Mouse (Mus musculus) liver, embryonic 12.5 days (tissue): Measurements from ENCODE around the gene Cep85l. TPM values are rescaled to one million over a fixed set of nuclear protein-coding genes. Genes with fewer than 3 reads are reported as not detected.

Source experiments
- ATAC-seq: fragments of 200-750 bp; cut with Nextera tagmentation; 2 replicates; pipeline ENCODE4 v1.8.0; 2017; ENCODE audit warnings: moderate number of reproducible peaks, mild to moderate bottlenecking, moderate library complexity
- H3K27ac ChIP-seq: fragments of 300-500 bp; sonication (generic); 2 replicates; pipeline ENCODE4 v1.5.1; 2016; ENCODE audit warnings: mild to moderate bottlenecking
- H3K27me3 ChIP-seq: fragments of 300-500 bp; sonication (generic); replicated peaks from 2 replicates; pipeline ENCODE4 v1.6.1; 2016; ENCODE audit warnings: mild to moderate bottlenecking, moderate library complexity
- H3K36me3 ChIP-seq: fragments of 300-500 bp; sonication (generic); 2 replicates; pipeline ENCODE4 v1.6.1; 2016; ENCODE audit warnings: mild to moderate bottlenecking, moderate library complexity
- H3K4me1 ChIP-seq: fragments of 300-500 bp; sonication (generic); 2 replicates; pipeline ENCODE4 v1.6.1; 2016
- H3K4me2 ChIP-seq: fragments of 300-500 bp; sonication (generic); 2 replicates; pipeline ENCODE4 v1.6.1; 2016; ENCODE audit warnings: mild to moderate bottlenecking, moderate library complexity
- H3K4me3 ChIP-seq: fragments of 300-500 bp; sonication (generic); 2 replicates; pipeline ENCODE4 v1.5.1; 2016; ENCODE audit warnings: mild to moderate bottlenecking, moderate library complexity
- H3K9ac ChIP-seq: fragments of 300-500 bp; sonication (generic); 2 replicates; pipeline ENCODE4 v1.6.1; 2016; ENCODE audit warnings: mild to moderate bottlenecking, moderate library complexity
- H3K9me3 ChIP-seq: fragments of 300-500 bp; sonication (generic); replicated peaks from 2 replicates; pipeline ENCODE4 v1.6.1; 2016; ENCODE audit warnings: mild to moderate bottlenecking, moderate library complexity
- WGBS: fragments of 180-500 bp; shearing (Covaris S2); methylation state at CpG from one replicate; pipeline ENCODE4 v1.1.7; 2016; ENCODE audit not compliant: insufficient replicate concordance; 5-methylcytosine and 5-hydroxymethylcytosine counted together
- polyA plus RNA-seq: library from polyadenylated mRNA; unstranded; fragments of >200 nt; fragmentation: Nextera tagmentation; extraction: Ambion mirVana; gene quantifications from 2 replicates; pipeline ENCODE4 v1.2.1, GENCODE M21; 2016

Gene Cep85l
- polyA plus RNA-seq, 1 experiment from 2014 or later = 2.5 TPM

DNA sequence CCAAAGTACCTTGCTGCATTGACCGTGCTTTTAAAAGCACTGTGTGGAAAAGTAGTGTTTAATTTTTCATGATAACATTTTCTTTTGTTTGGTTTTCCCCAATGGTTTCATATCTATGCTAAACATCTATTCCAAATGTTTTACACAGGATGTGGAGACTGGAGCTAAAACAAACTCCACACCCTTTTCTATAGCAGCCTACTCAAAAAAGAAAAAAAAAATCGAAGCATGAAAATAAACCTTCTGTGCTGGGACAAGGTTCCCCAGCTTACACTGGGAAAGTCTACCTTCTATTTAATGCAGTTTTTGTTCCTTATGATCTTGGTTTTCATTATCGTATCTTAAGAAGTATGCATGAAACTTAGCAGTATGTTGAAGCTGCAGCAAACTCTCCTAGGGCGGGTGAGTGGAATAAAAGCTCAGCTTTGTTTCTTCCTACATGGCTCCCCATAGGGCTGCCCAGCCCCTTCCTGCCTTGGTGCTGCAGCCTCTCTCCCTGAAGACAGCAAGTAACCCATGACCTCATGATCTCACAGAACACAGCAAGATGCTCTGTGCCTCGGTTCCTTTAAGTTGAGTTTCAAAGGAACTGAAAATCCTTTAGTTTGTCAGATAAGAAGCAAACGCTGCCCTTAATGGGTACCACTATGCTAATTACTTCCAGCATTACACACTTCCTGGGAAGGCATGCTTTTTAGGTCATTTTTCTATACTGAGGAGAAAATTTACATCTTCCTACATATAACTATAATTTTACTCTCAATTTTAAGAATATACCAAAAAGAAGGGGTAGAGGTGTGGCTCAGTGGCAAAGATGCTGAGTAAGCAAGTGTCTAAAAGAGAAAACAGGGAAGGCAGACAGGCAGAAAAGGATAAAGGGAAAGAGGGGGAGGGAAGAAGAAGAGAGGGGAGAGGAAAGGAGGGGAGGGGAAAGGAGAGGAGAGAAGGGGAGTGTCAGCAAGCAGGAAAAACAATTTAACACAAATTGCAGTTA is 34.6 kb upstream of the Cep85l start:
- no peak overlapping the region for H3K4me3 ChIP-seq
- no peak overlapping the region for H3K4me2 ChIP-seq
- 48% methylated on average over 6 of the region's 6 CpGs for WGBS
- no peaks in the 10 kb centered on the region for H3K27me3 ChIP-seq
- no peaks in the 10 kb centered on the region for H3K36me3 ChIP-seq
- H3K4me1 ChIP-seq = peaks cover 5% of the 10 kb centered on the region
- H3K9ac ChIP-seq = no peak overlapping the region
- H3K9me3 ChIP-seq = 0 out of 2 replicates have a peak, but pooled peaks cover 3% of the 10 kb centered on the region
- no peak for ATAC-seq
- H3K27ac ChIP-seq = no peak overlapping the region

DNA sequence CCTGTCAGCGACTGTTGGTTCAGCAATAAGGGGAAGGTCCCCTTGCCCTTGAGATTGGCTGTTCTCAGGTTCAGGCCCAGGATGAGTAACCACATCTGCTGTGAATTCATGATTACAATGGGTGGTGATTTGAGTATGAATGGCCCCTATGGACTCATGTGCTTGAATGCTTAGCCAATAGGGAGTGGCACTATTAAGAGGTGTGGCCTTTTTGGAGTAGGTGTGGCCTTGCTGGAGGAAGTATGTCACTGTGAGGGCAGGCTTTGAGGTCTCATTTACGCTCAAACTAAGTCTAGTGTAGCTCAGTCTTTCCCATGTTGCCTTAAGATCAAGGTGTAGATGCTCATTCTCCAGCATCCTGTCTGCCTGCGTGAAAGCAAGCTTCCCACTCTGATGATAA is 33.2 kb upstream of the Cep85l start:
- ATAC-seq = peak; percentile 37; the same call in 1 of the 2 replicates
- Histone ChIP-seq H3K36me3 (no peaks in the 10 kb centered on the region), H3K4me2 (no peak overlapping the region), H3K4me3 (no peak overlapping the region), H3K4me1 (peaks cover 5% of the 10 kb centered on the region), H3K9me3 (no peaks in the 10 kb centered on the region), H3K9ac (no peak overlapping the region), H3K27me3 (no peaks in the 10 kb centered on the region), H3K27ac (no peak overlapping the region)
- 78% methylated on average over 3 of the region's 3 CpGs for WGBS

DNA sequence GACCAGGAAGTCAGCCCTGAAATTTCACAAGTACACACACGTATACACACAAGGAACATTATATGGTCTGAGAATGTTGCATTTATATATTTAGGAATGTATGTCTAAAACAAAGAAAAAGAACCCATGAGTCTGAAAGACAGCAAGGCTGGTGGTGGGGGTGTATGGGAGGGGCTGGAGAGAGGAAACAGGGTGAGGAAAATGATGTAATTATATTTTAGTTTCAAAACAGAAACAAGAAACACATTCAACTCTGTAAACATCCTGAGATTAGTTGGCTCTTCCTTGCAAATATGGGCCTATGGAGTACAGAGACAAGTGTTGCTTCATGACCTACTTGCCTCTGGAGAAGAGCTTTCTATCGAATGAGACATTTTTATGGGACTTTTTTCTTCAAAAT is 32.4 kb upstream of the Cep85l start:
- 75% methylated on average over 2 of the region's 2 CpGs for WGBS
- no peak overlapping the region for H3K4me2 ChIP-seq

DNA sequence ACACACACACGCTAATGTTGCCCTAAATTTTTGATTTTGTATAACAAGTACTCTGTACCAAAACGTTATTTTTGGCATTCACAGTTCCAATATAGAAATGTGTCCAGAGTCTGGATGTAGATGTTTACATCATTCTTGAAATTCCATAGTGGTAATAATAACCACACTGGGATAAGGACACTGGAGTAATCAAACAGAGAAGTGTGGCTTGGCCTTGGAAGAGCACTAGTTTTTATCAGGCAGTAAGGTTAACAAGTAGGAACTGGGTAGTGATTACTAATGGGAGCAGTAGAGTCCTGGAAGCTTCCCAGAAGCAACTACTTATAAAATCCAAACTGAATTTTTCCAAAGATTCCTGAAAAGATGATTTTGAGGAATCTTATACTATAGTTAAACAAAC is 31.1 kb upstream of the Cep85l start:
- H3K9me3 ChIP-seq = no peaks in the 10 kb centered on the region
- no peaks in the 10 kb centered on the region for H3K4me1 ChIP-seq
- no peak overlapping the region for H3K27ac ChIP-seq
- H3K4me3 ChIP-seq = no peak overlapping the region
- no peak overlapping the region for H3K9ac ChIP-seq
- WGBS = 54% methylated on average over 2 of the region's 2 CpGs
- H3K4me2 ChIP-seq = no peak overlapping the region
- no peak for ATAC-seq
- H3K36me3 ChIP-seq = no peaks in the 10 kb centered on the region
- H3K27me3 ChIP-seq = no peaks in the 10 kb centered on the region

More for the DNA sequence above, 32.4 kb upstream of the Cep85l start:
- peaks cover 5% of the 10 kb centered on the region for H3K4me1 ChIP-seq
- no peak overlapping the region for H3K27ac ChIP-seq
- no peaks in the 10 kb centered on the region for H3K9me3 ChIP-seq
- H3K9ac ChIP-seq = no peak overlapping the region
- no peaks in the 10 kb centered on the region for H3K36me3 ChIP-seq
- no peak for ATAC-seq
- H3K4me3 ChIP-seq = no peak overlapping the region
- no peaks in the 10 kb centered on the region for H3K27me3 ChIP-seq

DNA sequence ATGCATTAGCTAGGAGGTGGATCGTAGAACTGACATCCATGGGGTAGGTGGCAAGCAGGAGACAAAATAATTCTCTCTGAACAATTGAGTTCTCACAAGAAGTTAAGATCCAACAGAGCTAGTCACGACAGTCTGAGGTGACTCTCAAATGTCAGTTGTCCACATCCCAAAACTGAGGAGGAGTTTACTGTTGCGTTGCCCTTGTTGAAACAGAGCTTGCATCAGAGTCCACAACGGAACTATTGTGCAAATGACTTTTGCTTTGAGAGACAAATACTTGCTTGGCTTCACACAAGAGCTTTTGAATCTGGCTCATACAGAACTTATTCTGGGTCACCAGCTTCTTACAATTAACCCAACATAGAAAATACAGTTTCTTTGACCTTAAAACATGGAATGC is 27.7 kb upstream of the Cep85l start:
- H3K4me1 ChIP-seq = no peaks in the 10 kb centered on the region
- H3K36me3 ChIP-seq = no peaks in the 10 kb centered on the region
- H3K4me2 ChIP-seq = no peak overlapping the region
- no peak overlapping the region for H3K27ac ChIP-seq
- no peak overlapping the region for H3K4me3 ChIP-seq
- 68% methylated on average over 4 of the region's 4 CpGs for WGBS
- H3K27me3 ChIP-seq = no peaks in the 10 kb centered on the region
- no peaks in the 10 kb centered on the region for H3K9me3 ChIP-seq
- no peak overlapping the region for H3K9ac ChIP-seq
- no peak for ATAC-seq

DNA sequence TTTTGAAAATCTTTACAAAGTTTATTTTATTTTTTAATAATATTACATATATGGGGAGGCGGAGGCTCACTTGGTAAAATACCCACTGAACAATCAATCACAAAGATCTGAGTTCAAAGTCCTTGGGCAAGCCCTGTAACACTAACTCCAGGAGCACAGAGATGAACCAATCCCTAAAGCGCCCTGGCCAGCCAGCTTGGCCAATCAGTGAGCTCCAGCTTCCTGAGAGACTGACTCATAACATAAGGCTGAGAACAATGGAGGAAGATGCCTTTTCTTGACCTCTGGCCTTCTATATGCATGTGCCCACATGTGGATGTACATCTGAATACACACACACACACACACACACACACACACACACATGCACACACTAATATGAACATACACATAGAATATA is 27.1 kb upstream of the Cep85l start:
- H3K4me1 ChIP-seq = no peaks in the 10 kb centered on the region
- no peak for ATAC-seq
- WGBS = 71% methylated on average over 2 of the region's 2 CpGs
- H3K27ac ChIP-seq = no peak overlapping the region
- H3K4me2 ChIP-seq = no peak overlapping the region
- H3K9ac ChIP-seq = no peak overlapping the region
- no peaks in the 10 kb centered on the region for H3K27me3 ChIP-seq
- H3K9me3 ChIP-seq = no peaks in the 10 kb centered on the region
- no peak overlapping the region for H3K4me3 ChIP-seq
- H3K36me3 ChIP-seq = no peaks in the 10 kb centered on the region

DNA sequence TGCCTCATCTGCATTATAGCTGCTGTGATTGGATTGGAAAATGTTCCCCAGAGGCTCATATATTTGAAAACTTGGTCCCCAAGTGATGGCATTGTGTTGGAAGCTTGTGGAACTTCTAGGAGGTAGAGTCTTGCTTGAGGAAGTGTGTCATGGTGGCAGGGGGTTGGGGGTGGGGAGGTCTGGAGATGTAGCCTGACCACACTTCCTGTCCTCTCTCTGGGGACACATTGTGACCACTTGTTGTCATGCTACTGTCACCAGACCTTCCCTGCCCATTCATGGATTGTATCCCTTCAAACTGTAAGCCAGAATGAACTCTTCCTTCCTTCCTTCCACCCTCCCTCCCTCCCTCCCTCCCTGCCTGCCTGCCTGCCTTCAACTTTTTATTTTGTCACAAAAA is 22.5 kb upstream of the Cep85l start:
- H3K9me3 ChIP-seq = no peaks in the 10 kb centered on the region
- H3K36me3 ChIP-seq = no peaks in the 10 kb centered on the region
- H3K9ac ChIP-seq = no peak overlapping the region

DNA sequence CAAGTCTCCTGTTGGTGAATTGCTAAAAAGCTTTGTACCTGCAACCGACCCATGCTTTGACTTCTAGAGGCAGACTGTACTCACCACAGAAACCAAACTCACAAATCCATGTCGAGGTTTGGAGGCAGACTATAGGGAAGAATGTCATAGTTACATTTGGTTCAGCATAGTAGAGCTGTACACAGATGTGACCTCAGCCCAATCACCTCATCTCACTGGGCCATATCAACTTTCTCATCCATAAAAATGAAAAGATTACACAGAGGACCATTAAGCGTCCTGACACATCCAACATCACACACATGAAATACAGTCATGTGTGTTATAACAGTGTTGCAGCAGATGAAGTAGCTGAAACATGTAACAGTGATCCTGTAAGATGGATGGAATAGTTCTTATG is 19.3 kb upstream of the Cep85l start:
- no peaks in the 10 kb centered on the region for H3K27me3 ChIP-seq
- peaks cover 9% of the 10 kb centered on the region; the same call in 1 of the 2 replicates for H3K4me1 ChIP-seq
- no peak overlapping the region for H3K4me3 ChIP-seq
- no peaks in the 10 kb centered on the region for H3K9me3 ChIP-seq
- H3K27ac ChIP-seq = no peak overlapping the region
- no peak for ATAC-seq
- 45% methylated on average over 3 of the region's 3 CpGs for WGBS
- H3K36me3 ChIP-seq = no peaks in the 10 kb centered on the region
- H3K9ac ChIP-seq = no peak overlapping the region
- no peak overlapping the region for H3K4me2 ChIP-seq

More for the DNA sequence above, 22.5 kb upstream of the Cep85l start:
- H3K4me1 ChIP-seq = peaks cover 9% of the 10 kb centered on the region; the same call in 1 of the 2 replicates
- ATAC-seq = no peak
- no peak overlapping the region for H3K4me3 ChIP-seq
- H3K4me2 ChIP-seq = no peak overlapping the region
- H3K27me3 ChIP-seq = no peaks in the 10 kb centered on the region
- H3K27ac ChIP-seq = no peak overlapping the region

DNA sequence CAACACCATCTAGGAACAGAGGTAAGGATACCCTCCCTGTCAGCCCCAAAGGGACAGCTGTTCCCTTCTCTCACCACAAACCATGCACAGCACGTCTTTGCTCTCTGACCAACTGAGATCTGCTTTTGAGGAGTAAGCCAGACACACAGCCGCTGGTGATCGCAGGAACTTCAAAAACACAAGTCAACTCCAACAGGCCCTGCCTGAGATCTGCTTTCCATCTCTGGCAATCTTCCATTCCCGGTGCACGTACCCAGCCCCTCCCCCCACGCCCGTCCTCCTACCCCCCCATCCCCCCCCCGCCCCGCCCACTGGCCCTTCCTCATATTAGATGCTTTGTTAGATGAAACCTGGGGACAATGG is 18.8 kb upstream of the Cep85l start:
- H3K27me3 ChIP-seq = no peaks in the 10 kb centered on the region
- WGBS = 6% methylated on average over 9 of the region's 9 CpGs
- no peaks in the 10 kb centered on the region for H3K36me3 ChIP-seq
- no peak for ATAC-seq
- peak overlapping the region; percentile 13; the same call in 1 of the 2 replicates for H3K4me3 ChIP-seq
- no peak overlapping the region for H3K27ac ChIP-seq
- no peaks in the 10 kb centered on the region for H3K9me3 ChIP-seq
- peak overlapping the region; percentile 47 for H3K4me2 ChIP-seq
- H3K4me1 ChIP-seq = peaks cover 9% of the 10 kb centered on the region; the same call in 1 of the 2 replicates
- H3K9ac ChIP-seq = 0 out of 2 replicates have a peak overlapping the region, but pooled peaks have one; percentile 17

DNA sequence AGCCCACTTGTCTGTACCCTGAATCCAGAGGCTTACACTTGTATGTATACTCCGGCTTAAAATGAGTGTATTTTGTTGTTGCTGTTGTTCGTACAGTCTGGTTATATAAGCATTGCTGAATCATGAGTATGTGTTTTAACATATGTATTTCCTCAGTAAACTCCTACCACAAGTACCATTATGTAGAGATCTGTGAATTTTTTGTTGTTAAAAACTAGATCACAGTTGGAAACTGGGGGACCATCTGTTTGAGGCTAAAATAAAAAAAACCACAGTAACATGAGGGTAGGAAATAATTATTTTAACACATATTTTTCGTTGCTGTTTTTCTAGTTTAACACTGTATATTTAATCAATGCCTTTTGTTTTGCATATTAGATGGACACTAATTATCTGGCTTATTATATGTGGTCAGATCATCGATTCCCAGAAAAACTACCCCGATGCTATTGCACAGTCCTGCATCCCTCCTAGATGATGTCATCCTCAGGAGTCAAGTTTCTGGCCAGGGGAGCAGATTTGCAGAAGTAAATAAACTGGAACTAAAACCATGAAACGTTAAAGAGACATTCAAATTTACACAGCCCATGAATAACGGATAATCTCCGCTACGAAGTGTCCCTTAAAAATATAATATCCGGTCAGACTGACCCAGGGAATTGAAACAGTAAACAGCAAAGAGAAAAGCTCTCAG is 18.2 kb upstream of the Cep85l start:
- WGBS = 61% methylated on average over 10 of the region's 10 CpGs
- Histone ChIP-seq H3K36me3 (no peaks in the 10 kb centered on the region), H3K4me2 (peak overlapping the region; percentile 47), H3K9me3 (no peaks in the 10 kb centered on the region), H3K4me3 (peak overlapping the region; percentile 13; the same call in 1 of the 2 replicates), H3K27me3 (no peaks in the 10 kb centered on the region), H3K9ac (no peak overlapping the region), H3K27ac (no peak overlapping the region), H3K4me1 (peaks cover 9% of the 10 kb centered on the region; the same call in 1 of the 2 replicates)
- no peak for ATAC-seq

DNA sequence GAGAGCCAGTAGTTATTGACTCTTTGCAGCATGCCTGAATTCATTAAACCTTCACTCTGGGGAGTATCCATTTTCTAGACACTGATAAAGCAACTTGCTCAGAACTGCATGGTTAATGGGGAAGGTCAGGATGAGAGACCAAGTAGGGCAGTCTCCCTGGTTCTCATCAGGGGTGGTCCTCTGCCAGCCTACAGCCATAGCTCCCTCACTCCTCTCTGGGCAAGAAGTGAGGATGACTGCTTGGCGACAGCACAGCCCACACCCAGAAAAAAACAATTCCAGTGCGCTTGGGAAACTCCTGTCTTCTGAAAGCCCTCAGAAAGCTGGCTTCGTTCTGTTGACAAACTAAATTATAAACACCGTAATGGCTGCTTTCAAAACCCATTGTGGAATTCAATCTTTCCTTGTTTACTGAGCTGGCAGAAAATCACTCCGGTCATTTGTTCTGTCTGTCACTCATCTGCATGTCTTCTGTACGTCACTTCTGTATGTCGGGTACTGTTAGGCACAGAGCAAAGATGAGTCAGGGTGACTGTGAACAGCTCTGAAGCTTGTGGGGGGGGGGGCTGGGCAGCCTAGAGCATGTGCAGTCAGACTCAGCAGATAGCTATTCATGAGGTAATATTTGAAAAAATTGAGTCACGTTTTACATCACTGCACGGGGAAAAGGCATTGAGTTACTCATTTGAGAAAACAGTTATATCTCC is 15.3 kb upstream of the Cep85l start:
- Histone ChIP-seq H3K9me3 (no peaks in the 10 kb centered on the region), H3K27me3 (no peaks in the 10 kb centered on the region), H3K4me3 (no peak overlapping the region), H3K4me1 (peaks cover 9% of the 10 kb centered on the region; the same call in 1 of the 2 replicates), H3K4me2 (no peak overlapping the region), H3K27ac (no peak overlapping the region), H3K36me3 (no peaks in the 10 kb centered on the region), H3K9ac (no peak overlapping the region)
- 67% methylated on average over 9 of the region's 9 CpGs for WGBS
- ATAC-seq = no peak
